Mouse (Mus musculus) forebrain, postnatal 0 days (tissue): Measurements from ENCODE around the gene Fam13a. TPM values are rescaled to one million over a fixed set of nuclear protein-coding genes. Genes with fewer than 3 reads are reported as not detected.

ENCODE experiments used
- ATAC-seq: fragments of 200-750 bp; cut with Nextera tagmentation; 2 replicates; pipeline ENCODE4 v1.8.0; 2017; ENCODE audit warnings: mild to moderate bottlenecking, moderate library complexity
- DNase-seq: peaks from one replicate; pipeline ENCODE4 v3.0.0-alpha.2; 2015
- H3K27ac ChIP-seq: fragments of 300-500 bp; sonication (generic); 2 replicates; pipeline ENCODE4 v1.5.1; 2014; ENCODE audit warnings: low read depth, mild to moderate bottlenecking, antibody characterized with exemption, low read length, moderate library complexity, mixed read lengths
- H3K27me3 ChIP-seq: fragments of 300-500 bp; sonication (generic); 2 replicates; pipeline ENCODE4 v1.6.1; 2014; ENCODE audit warnings: mild to moderate bottlenecking, low read length, mixed read lengths; ENCODE audit not compliant: insufficient read depth
- H3K36me3 ChIP-seq: fragments of 300-500 bp; sonication (generic); 2 replicates; pipeline ENCODE4 v1.6.1; 2014; ENCODE audit warnings: mild to moderate bottlenecking, moderate library complexity; ENCODE audit not compliant: insufficient read depth
- H3K4me1 ChIP-seq: fragments of 300-500 bp; sonication (generic); 2 replicates; pipeline ENCODE4 v1.6.1; 2014; ENCODE audit warnings: antibody characterized with exemption; ENCODE audit not compliant: insufficient read depth
- H3K4me2 ChIP-seq: fragments of 300-500 bp; sonication (generic); 2 replicates; pipeline ENCODE4 v1.6.1; 2014; ENCODE audit warnings: low read depth, mild to moderate bottlenecking, moderate library complexity
- H3K4me3 ChIP-seq: fragments of 300-500 bp; sonication (generic); 2 replicates; pipeline ENCODE4 v1.5.1; 2014; ENCODE audit warnings: low read depth, low read length, mixed read lengths
- H3K9ac ChIP-seq: fragments of 300-500 bp; sonication (generic); 2 replicates; pipeline ENCODE4 v1.6.1; 2014; ENCODE audit warnings: mild to moderate bottlenecking
- H3K9me3 ChIP-seq: fragments of 300-500 bp; sonication (generic); 2 replicates; pipeline ENCODE4 v1.6.1; 2016; ENCODE audit warnings: low read length
- CTCF ChIP-seq: sonication (generic); IDR thresholded peaks from 2 replicates; pipeline ENCODE4 v1.5.1; 2016; ENCODE audit warnings: antibody characterized with exemption, control low read depth, low read depth
- WGBS: fragments of 180-500 bp; shearing (Covaris S2); extraction: QIAGEN DNeasy Blood & Tissue Kit; methylation state at CpG from one replicate; pipeline ENCODE4 v1.1.7; 2014; 5-methylcytosine and 5-hydroxymethylcytosine counted together
- polyA plus RNA-seq: library from polyadenylated mRNA; unstranded; fragments of >200 nt; fragmentation: Nextera tagmentation; extraction: Ambion mirVana; gene quantifications from 2 replicates; pipeline ENCODE4 v1.2.1, GENCODE M21; 2015
- total RNA-seq: library from RNA; depleted of rRNA; stranded (reverse); fragments of >200 nt; gene quantifications from 2 replicates; pipeline ENCODE4 v1.2.3, GENCODE M21; 2014; rRNA removed

Fam13a gene
- total and polyA plus RNA-seq, 2 experiments from 2014 or later: 6.6 to 8.5 TPM

- Histone ChIP-seq H3K4me3 (no peak overlapping the region), H3K27me3 (no peaks in the 10 kb centered on the region), H3K9me3 (no peaks in the 10 kb centered on the region), H3K27ac (no peak overlapping the region), H3K9ac (no peak overlapping the region), H3K4me2 (no peak overlapping the region), H3K4me1 (no peaks in the 10 kb centered on the region), H3K36me3 (no peaks in the 10 kb centered on the region; the same call in 1 of the 2 replicates)
- no peak for ATAC-seq
- WGBS: 81% methylated on average over 7 of the region's 7 CpGs
- no peak for DNase-seq
- TF ChIP-seq CTCF: no peak
Observed at GRCm38 (mm10) chr6:58900536-58900935, 123.8 kb downstream of the Fam13a start.

- Histone ChIP-seq H3K36me3 (no peaks in the 10 kb centered on the region; the same call in 1 of the 2 replicates), H3K27me3 (no peaks in the 10 kb centered on the region), H3K4me3 (no peak overlapping the region), H3K9ac (no peak overlapping the region), H3K27ac (no peak overlapping the region), H3K4me1 (no peaks in the 10 kb centered on the region), H3K4me2 (no peak overlapping the region), H3K9me3 (no peaks in the 10 kb centered on the region)
- 51% methylated on average over 3 of the region's 3 CpGs for WGBS
- no peak for TF ChIP-seq CTCF
- DNase-seq: peak; percentile 36
- ATAC-seq: no peak
Observed at GRCm38 (mm10) chr6:58899076-58899475, 125.3 kb downstream of the Fam13a start.

DNA sequence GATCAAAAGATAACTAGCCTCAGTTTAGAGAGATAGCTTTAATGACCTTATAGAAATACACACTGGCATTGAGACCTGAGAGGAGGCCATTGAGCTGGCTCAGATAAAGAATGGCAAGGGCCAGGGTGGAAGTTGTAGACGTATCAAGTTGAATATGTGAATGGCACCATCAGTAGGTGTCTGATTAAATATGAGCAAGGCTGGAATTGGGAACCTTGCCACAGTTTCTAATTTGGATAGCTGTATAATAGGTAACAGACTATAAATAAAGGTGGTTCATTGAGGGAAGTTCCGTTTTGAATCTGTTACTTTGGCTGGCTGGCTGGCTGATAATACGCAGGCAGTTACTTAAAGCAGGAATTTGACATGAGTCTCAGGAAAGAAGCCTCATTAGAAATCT lies 127.7 kb downstream of the Fam13a start:
- no peaks in the 10 kb centered on the region; the same call in 1 of the 2 replicates for H3K36me3 ChIP-seq
- no peak overlapping the region for H3K4me3 ChIP-seq
- WGBS: 43% methylated on average over 3 of the region's 3 CpGs
- no peak overlapping the region for H3K27ac ChIP-seq
- ATAC-seq: no peak
- no peaks in the 10 kb centered on the region for H3K4me1 ChIP-seq
- TF ChIP-seq CTCF: no peak
- DNase-seq: no peak
- no peaks in the 10 kb centered on the region for H3K27me3 ChIP-seq
- H3K9ac ChIP-seq: no peak overlapping the region
- H3K9me3 ChIP-seq: no peaks in the 10 kb centered on the region
- H3K4me2 ChIP-seq: no peak overlapping the region

- ATAC-seq: peak; percentile 69
- H3K36me3 ChIP-seq: peaks cover 5% of the 10 kb centered on the region
Observed at GRCm38 (mm10) chr6:58894994-58895393, 129.4 kb downstream of the Fam13a start.

DNA sequence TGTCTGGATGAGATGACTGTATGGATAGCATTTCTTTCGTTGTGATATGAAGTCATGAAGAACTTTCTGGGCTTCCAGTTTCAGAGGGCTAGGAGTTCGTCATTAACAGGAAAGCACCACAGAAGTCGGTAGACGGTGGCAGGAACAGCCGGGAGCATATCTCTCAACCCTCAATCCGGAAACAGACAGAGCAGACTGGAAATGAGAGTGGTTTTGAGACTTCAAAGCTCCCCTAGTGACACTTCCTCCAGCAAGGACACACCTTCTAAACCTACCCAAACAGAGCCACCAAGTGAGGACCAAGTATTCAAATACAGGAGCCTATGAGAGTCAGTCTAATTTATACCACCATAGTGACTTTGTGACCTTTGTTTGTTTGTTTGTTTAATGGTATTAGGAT lies 131.0 kb downstream of the Fam13a start:
- no peak for TF ChIP-seq CTCF
- H3K36me3 ChIP-seq: peaks cover 13% of the 10 kb centered on the region
- no peak overlapping the region for H3K27ac ChIP-seq
- 90% methylated on average over 6 of the region's 6 CpGs for WGBS
- no peaks in the 10 kb centered on the region for H3K9me3 ChIP-seq
- no peak overlapping the region for H3K4me2 ChIP-seq
- H3K4me1 ChIP-seq: no peaks in the 10 kb centered on the region
- H3K4me3 ChIP-seq: no peak overlapping the region
- ATAC-seq: no peak
- no peak overlapping the region for H3K9ac ChIP-seq
- no peak for DNase-seq
- H3K27me3 ChIP-seq: no peaks in the 10 kb centered on the region

More at GRCm38 (mm10) chr6:58894994-58895393, 129.4 kb downstream of the Fam13a start:
- DNase-seq: no peak
- H3K4me2 ChIP-seq: no peak overlapping the region
- 30% methylated on average over 4 of the region's 4 CpGs for WGBS
- no peaks in the 10 kb centered on the region for H3K4me1 ChIP-seq
- H3K27me3 ChIP-seq: no peaks in the 10 kb centered on the region
- H3K27ac ChIP-seq: no peak overlapping the region
- no peak overlapping the region for H3K9ac ChIP-seq
- H3K4me3 ChIP-seq: no peak overlapping the region
- H3K9me3 ChIP-seq: no peaks in the 10 kb centered on the region
- no peak for TF ChIP-seq CTCF

DNA sequence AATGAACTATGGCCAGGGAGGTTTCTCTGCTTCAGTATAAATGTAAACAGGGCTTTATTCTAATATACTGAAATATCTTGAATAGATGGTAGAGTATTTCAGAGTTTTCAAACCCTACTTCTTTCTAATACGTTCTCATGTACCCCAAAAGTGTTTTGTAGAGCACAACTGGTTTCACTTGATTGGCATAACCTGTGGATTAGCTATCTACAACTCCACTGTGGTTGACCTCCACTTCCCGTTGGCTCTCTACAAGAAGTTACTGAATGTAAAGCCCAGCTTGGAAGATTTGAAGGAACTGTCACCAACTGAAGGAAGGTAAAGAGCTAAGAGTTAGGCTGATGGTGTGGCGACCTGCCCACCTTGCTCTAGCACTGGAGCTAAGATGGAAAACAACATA lies 134.4 kb downstream of the Fam13a start:
- TF ChIP-seq CTCF: no peak
- Histone ChIP-seq H3K4me2 (no peak overlapping the region), H3K27me3 (no peaks in the 10 kb centered on the region), H3K4me1 (no peaks in the 10 kb centered on the region), H3K27ac (no peak overlapping the region), H3K4me3 (no peak overlapping the region), H3K9me3 (no peaks in the 10 kb centered on the region), H3K9ac (no peak overlapping the region), H3K36me3 (peaks cover 23% of the 10 kb centered on the region)
- no peak for DNase-seq
- ATAC-seq: no peak
- WGBS: 93% methylated on average over 3 of the region's 3 CpGs

DNA sequence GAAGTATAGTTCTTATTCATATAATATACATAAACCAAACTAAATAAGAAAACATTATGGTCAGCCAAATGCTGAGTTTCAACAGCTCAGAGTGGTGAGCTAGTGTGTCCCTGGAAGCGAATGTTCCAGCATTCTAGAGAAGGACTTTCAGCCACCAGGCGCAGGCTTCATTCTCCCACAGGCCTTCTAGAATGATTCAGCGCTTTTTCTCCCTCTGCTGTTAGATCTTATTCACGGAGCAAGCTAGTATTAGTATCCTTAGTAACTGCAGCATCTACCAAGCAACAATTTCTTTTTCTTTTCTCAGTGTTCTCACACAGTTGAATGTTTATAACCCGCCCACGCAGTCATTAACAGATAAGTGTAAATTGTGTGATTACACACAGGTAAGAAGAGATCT lies 142.1 kb downstream of the Fam13a start:
- Histone ChIP-seq H3K4me2 (no peak overlapping the region), H3K9me3 (no peaks in the 10 kb centered on the region), H3K4me3 (no peak overlapping the region), H3K27ac (no peak overlapping the region), H3K9ac (no peak overlapping the region), H3K36me3 (peaks cover 6% of the 10 kb centered on the region), H3K4me1 (no peaks in the 10 kb centered on the region), H3K27me3 (no peaks in the 10 kb centered on the region)
- 72% methylated on average over 6 of the region's 6 CpGs for WGBS
- TF ChIP-seq CTCF: peak; percentile 34
- DNase-seq (no peak), ATAC-seq (peak; percentile 55; the same call in 1 of the 2 replicates)

Other genes with a start within 250 kb of the Fam13a start
- gene Herc3, start 193.1 kb downstream of the Fam13a start, total RNA-seq: 69.6 and 100 TPM in 2 replicates
- 15.2 and 24.2 TPM in 2 replicates for gene Herc3, start 193.1 kb downstream of the Fam13a start, polyA plus RNA-seq
- 89.2 and 152 TPM in 2 replicates for gene Nap1l5, start 117.5 kb downstream of the Fam13a start, total RNA-seq
- gene Nap1l5, start 117.5 kb downstream of the Fam13a start, polyA plus RNA-seq: 153 and 257 TPM in 2 replicates
- 12.7 and 17.5 TPM in 2 replicates for gene Tigd2, start 184.3 kb upstream of the Fam13a start, total RNA-seq
- 10.7 and 12.2 TPM in 2 replicates for gene Tigd2, start 184.3 kb upstream of the Fam13a start, polyA plus RNA-seq